Mouse (Mus musculus): ENCODE results near the gene Madcam1.
A peak's percentile ranks its signal among the peaks of the same experiment; 100 is the strongest.

Gene Madcam1

GRCm38 (mm10) chr10:79664131-79664665 is at the start of gene Madcam1:
Gene Madcam1, plus strand, starts transcription at chr10:79664559.
- peak; percentile 70 to 79 for DNase-seq

GRCm38 (mm10) chr10:79615860-79616259 is 48.5 kb upstream of the Madcam1 start:
- DNase-seq: peak; percentile 47 to 53

- no peak for DNase-seq
These were observed 48.0 kb upstream of the Madcam1 start for GRCm38 (mm10) chr10:79616376-79616775.

GRCm38 (mm10) chr10:79623950-79624349 is 40.4 kb upstream of the Madcam1 start:
- peak in 1 of 2 experiments; percentile 21 for DNase-seq

- DNase-seq: no peak
These were observed 39.0 kb upstream of the Madcam1 start for GRCm38 (mm10) chr10:79625398-79625797.

GRCm38 (mm10) chr10:79626156-79626555 is 38.2 kb upstream of the Madcam1 start:
- DNase-seq: no peak

- DNase-seq: no peak
These were observed 36.0 kb upstream of the Madcam1 start for GRCm38 (mm10) chr10:79628377-79628776.

- DNase-seq: no peak
These were observed 32.9 kb upstream of the Madcam1 start for GRCm38 (mm10) chr10:79631432-79631831.

GRCm38 (mm10) chr10:79633006-79633777 is 31.2 kb upstream of the Madcam1 start:
- DNase-seq: no peak

- DNase-seq: peak; percentile 50 to 57
These were observed 28.1 kb upstream of the Madcam1 start for GRCm38 (mm10) chr10:79636287-79636686.

GRCm38 (mm10) chr10:79637128-79638110 is 26.9 kb upstream of the Madcam1 start, which contains the start of gene Shc2:
Gene Shc2, minus strand, starts transcription at chr10:79637918.
- DNase-seq: peak; percentile 86 to 87

GRCm38 (mm10) chr10:79638486-79639204 is 25.7 kb upstream of the Madcam1 start:
- DNase-seq: peak; percentile 64 to 68

GRCm38 (mm10) chr10:79645711-79646110 is 18.6 kb upstream of the Madcam1 start, which contains the start of gene Odf3l2:
Gene Odf3l2, minus strand, starts transcription at chr10:79645738.
- DNase-seq: no peak

GRCm38 (mm10) chr10:79649070-79649751 is 15.1 kb upstream of the Madcam1 start:
- peak; percentile 83 to 84 for DNase-seq

- DNase-seq: no peak
These were observed 11.6 kb upstream of the Madcam1 start for GRCm38 (mm10) chr10:79652789-79653188.

GRCm38 (mm10) chr10:79654946-79655395 is 9.4 kb upstream of the Madcam1 start:
- DNase-seq: no peak

GRCm38 (mm10) chr10:79658829-79659228 is 5.5 kb upstream of the Madcam1 start:
- DNase-seq: no peak

GRCm38 (mm10) chr10:79660298-79660697 is 4.1 kb upstream of the Madcam1 start:
- DNase-seq: no peak

- DNase-seq: no peak
These were observed 2.5 kb upstream of the Madcam1 start for GRCm38 (mm10) chr10:79661861-79662260.

GRCm38 (mm10) chr10:79665051-79665450 is 692 bp downstream of the Madcam1 start:
- no peak for DNase-seq

- DNase-seq: no peak
These were observed 2.1 kb downstream of the Madcam1 start for GRCm38 (mm10) chr10:79666493-79666892.

- peak in 1 of 2 experiments; percentile 33 for DNase-seq
These were observed 3.7 kb downstream of the Madcam1 start for GRCm38 (mm10) chr10:79668076-79668475.
